Mouse (Mus musculus): ENCODE data around the gene Vmn1r71. TPM values are rescaled to one million over a fixed set of nuclear protein-coding genes. Genes with fewer than 3 reads are reported as not detected.
"Not testable (repeated sequence)": the region's sequence is repeated elsewhere in the genome, so short reads cannot be mapped to it uniquely, and the experiment has no call there.

The Vmn1r71 gene
- polyA plus RNA-seq (2015; fragmentation: Nextera tagmentation; extraction: Ambion mirVana): not detected in 2 replicates

DNA sequence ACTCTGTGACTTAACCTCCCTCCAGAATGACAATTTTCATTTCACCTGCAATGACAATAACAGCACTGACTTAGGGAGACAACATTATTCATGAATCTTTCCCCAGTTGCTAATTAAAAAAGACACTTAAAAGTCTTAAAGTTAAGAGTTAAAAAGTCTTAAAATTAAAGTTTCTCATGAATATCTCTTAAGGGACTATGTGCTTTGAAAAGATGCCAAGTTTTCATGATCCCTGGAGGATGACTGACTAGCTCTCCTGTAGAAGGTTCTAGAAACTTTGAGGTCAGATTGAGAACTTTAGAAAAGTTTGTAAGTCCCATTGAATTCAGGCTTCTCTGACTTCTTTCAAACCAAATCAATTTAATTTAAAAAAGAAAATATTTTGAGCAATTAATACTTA, at the start of gene Vmn1r71:
Gene Vmn1r71 (minus strand): TSS at position 101 of the 400 bp plus-strand sequence.
- no peak for ATAC-seq
- Histone ChIP-seq H3K4me1 (ENCODE audit: control insufficient read depth, insufficient read depth, low read length) (no peaks in the 10 kb centered on the region), H3K4me2 (ENCODE audit: low read length) (no peak within 1 kb of the TSS), H3K4me3 (ENCODE audit: low read depth, low read length) (no peak within 1 kb of the TSS), H3K36me3 (ENCODE audit: control insufficient read depth, insufficient read depth, low read length) (no peaks in the 10 kb centered on the region), H3K27me3 (ENCODE audit: control insufficient read depth, insufficient read depth, low read depth, low read length) (no peaks in the 10 kb centered on the region), H3K27ac (ENCODE audit: low read length) (no peak within 1 kb of the TSS), H3K9ac (ENCODE audit: low read depth, low read length) (no peak within 1 kb of the TSS), H3K9me3 (replicated peaks; ENCODE audit: control insufficient read depth, low read length, poor library complexity, severe bottlenecking) (peaks cover 11% of the 10 kb centered on the region; the same call in 1 of the 2 replicates)

DNA sequence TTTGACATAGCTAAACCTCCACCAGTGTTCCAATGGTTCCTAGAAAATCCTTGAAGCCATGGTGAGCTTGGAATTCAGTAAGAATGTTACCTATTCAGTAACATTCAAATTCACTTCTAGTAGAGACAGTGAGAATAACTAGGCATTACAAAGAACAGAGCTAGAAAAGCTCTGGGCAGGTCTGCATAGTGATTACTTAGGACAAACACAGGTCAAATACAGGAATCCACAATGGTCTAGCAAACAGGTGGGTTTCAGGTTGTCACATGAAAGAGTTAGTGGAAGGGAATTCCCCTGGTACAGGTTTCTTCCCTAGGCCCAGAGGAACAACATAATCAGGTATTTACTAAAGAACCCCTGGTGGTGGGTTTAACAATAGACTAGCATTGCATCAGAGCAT, 3.4 kb upstream of the Vmn1r71 start:
- not testable (repeated sequence) for H3K4me2 ChIP-seq (ENCODE audit: low read length); H3K4me3 ChIP-seq (ENCODE audit: low read depth, low read length)

More for the DNA sequence above, 3.4 kb upstream of the Vmn1r71 start:
- H3K27me3 ChIP-seq (ENCODE audit: control insufficient read depth, insufficient read depth, low read depth, low read length); H3K9me3 ChIP-seq (replicated peaks; ENCODE audit: control insufficient read depth, low read length, poor library complexity, severe bottlenecking); H3K4me1 ChIP-seq (ENCODE audit: control insufficient read depth, insufficient read depth, low read length); H3K36me3 ChIP-seq (ENCODE audit: control insufficient read depth, insufficient read depth, low read length); ATAC-seq; H3K27ac ChIP-seq (ENCODE audit: low read length); H3K9ac ChIP-seq (ENCODE audit: low read depth, low read length): not testable (repeated sequence)

Other genes starting within 250 kb of the Vmn1r71 start
- gene Vmn1r68, start 195.9 kb downstream of the Vmn1r71 start, polyA plus RNA-seq (2015; fragmentation: Nextera tagmentation; extraction: Ambion mirVana): not detected in 2 replicates
- not detected in 2 replicates for gene Vmn1r69, start 140.7 kb downstream of the Vmn1r71 start, polyA plus RNA-seq (2015; fragmentation: Nextera tagmentation; extraction: Ambion mirVana)
- gene Vmn1r70, start 122.8 kb downstream of the Vmn1r71 start, polyA plus RNA-seq (2015; fragmentation: Nextera tagmentation; extraction: Ambion mirVana): not detected in 2 replicates
- not detected in 2 replicates for gene Nlrp4b, start 66.6 kb downstream of the Vmn1r71 start, polyA plus RNA-seq (2015; fragmentation: Nextera tagmentation; extraction: Ambion mirVana)
- gene Zscan4b, start 150.7 kb upstream of the Vmn1r71 start, polyA plus RNA-seq (2015; fragmentation: Nextera tagmentation; extraction: Ambion mirVana): not detected in 2 replicates